Mouse (Mus musculus) ES-Bruce4 (cell line): ENCODE measurements at regions not wholly inside any gene's neighbourhood (a gene's known extent, or its start where the extent isn't known, plus 50 kb on each side); places are given as distances from the start of the nearest gene placed in this dataset.

Experiments used
- CTCF ChIP-seq: IDR thresholded peaks from one replicate; pipeline ENCODE4 v1.8.1; 2011; ENCODE audit warnings: low read depth, low read length
- EP300 ChIP-seq: IDR thresholded peaks from 2 replicates; pipeline ENCODE4 v1.6.1; 2011; ENCODE audit warnings: low read depth, low read length; ENCODE audit not compliant: insufficient read depth

DNA sequence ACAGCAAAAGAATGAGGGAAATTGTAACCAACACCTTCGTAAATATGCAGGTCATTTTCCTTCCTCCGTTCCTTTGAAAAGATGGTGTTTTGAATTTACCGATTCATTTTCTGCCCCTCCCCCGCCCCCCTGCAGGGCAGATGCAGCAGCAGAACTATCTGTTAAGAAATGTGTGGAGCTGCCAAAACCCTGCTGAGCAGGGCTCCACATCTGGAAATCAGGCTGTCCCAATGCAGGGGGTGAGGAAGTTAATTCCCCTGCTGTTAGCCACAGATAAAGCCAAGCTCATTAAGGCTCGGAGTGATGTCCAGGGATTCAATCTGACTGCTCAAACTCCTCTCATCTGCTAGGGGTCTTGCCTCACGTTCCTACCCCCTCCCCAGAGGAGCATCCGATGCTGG is 56.0 kb upstream of the 4930470P17Rik start:
- TF ChIP-seq EP300 (0 out of 2 replicates have a peak, but pooled peaks have one; percentile 41), CTCF (no peak)
